Mouse (Mus musculus): ENCODE results near the gene Atxn7l1.

GRCm38 (mm10) chr12:33218215-33218859, 70.8 kb downstream of the Atxn7l1 start:
- TF ChIP-seq POLR2A (IDR thresholded peaks at IDR 0.05; ENCODE audit: borderline replicate concordance, low read depth, low read length) (no peak), CTCF (IDR thresholded peaks at IDR 0.05; ENCODE audit: low read depth, low read length) (no peak)

All from bone marrow macrophage, adult 2 months (primary cell).